Mouse (Mus musculus): Measurements from ENCODE around the gene Bach1.

The Bach1 gene

DNA sequence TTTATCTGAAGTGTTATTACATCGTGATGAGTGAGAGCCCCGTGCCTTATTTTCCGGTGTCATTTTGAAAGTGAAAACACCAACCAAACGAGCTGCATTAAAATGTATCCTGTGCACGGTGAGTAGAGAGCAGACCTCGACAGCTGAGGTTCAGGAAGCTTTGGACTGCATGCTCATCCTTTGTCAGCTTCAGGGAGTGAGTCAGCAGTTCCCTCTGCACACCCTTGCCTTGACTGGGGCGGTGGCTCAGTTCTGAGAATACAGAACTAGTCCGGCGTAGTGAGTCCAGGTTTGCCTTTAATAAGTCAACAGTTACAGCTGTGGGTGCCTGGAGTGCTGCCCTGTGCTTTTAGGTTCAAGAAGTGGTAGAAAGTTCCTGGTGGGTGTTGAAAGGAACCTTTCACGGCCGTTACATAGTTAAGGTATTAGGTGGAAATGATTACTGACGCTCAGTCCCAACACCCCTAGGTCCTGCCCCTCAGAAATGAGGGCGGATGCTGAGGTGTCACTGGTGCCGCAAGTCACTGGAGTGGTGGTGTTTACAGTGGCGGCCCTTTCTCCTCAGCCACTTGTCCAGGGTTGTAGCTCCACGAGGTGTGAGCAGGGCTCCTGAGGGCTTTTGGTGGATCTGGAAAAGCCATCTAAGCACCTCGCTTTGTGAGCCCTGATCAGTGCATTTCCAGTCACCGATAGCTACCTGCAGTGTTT lies 14.4 kb downstream of the Bach1 start:
- DNase-seq (ENCODE audit: low spot score): no peak

DNA sequence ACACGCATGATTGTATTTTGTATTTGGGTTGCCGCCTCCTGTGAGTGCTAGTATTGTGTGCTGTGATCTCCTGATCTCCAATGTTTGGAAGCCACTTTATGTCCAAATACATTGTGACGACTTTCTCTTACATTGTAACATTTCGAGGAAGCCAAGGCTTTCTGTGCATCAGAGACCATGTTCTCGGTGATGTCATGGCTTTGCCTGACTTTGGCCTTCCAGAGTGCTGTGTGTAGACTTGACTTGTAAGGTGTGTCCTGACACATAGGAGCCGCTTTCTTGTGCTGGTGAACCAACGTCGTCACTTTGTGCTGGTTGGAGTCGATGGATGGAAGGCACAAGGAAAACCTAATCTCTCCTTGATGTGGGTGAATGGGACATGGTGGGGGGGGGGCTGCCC lies 15.8 kb downstream of the Bach1 start:
- DNase-seq (ENCODE audit: low spot score): no peak

DNA sequence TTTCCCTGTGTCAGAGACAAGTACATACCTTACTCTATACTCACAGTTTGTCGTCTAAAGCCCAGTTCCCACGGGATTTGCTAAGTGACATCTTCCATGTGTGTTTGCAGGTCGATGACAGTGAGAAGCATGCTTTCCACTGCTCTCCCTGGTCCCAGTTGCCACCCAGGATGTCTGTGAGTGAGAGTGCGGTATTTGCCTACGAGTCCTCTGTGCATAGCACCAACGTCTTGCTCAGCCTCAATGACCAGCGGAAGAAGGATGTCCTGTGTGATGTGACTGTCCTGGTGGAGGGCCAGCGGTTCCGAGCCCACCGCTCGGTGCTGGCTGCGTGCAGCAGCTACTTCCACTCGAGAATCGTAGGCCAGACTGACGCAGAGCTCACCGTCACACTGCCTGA lies 16.5 kb downstream of the Bach1 start:
- no peak for DNase-seq (ENCODE audit: low spot score)

DNA sequence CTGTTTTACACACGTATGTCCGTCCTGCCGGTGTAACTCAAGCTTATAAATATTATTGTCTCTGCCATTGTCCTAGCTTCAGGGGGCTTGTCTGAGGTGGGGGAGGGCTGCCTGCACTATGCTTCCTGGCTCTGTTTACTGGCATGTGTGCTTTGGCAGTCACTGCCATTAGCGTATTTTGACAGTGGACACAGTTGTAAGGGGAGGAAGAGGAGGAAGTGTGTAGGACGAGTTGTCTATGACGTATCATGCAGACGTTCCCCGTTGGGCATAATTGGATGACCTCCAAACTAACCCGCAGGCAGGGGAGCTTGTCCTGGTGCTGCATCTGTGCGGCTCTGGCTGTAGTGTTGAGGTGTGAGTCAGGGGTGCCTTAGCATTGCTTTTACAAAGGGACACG lies 17.5 kb downstream of the Bach1 start:
- DNase-seq (ENCODE audit: low spot score): no peak

DNA sequence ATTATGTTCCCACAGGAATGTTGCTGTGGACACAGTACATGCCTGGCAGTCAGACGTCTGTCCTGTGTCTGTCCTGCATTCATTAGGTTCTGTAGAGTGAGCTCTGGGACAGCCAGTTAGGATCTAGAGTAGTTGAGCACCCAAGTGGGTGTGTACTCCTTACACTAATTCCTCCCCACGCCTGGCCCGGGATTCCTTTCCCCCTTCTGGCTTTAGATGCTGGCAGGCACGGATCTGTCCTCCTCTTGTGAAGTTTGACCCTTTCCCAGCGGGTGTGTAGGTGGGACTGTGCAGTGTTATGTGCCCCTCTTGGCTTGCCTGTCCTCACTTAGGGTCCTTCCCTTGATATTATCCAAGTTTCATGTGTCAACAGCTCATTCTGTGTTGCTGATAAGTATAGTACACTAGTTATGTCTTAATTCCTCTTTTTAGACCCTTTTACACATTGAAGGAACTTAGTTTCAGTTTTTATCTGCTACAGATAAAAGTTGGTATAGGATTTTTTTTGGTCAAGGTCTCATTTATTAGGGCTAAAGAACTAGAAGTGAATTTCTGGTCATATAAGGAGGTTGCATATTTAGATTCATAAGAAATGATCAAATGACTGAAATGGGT lies 18.4 kb downstream of the Bach1 start:
- DNase-seq (ENCODE audit: low spot score): no peak

DNA sequence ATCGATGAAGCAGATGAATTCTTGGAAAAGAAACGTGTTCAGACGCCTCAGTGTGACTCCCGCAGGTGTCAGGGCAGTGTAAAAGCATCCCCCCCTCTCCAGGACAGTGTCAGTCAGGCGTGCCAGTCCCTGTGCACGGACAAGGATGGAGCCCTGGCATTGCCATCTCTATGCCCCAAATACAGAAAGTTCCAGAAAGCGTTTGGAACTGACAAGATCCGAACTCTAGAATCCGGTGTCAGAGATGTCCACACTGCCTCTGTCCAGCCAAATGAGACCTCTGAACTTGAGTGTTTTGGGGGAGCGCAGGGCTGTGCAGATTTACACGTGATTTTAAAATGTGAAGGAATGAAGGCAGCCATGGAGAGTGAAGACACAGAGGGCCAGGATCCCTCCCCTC lies 20.3 kb downstream of the Bach1 start:
- no peak for DNase-seq (ENCODE audit: low spot score)

DNA sequence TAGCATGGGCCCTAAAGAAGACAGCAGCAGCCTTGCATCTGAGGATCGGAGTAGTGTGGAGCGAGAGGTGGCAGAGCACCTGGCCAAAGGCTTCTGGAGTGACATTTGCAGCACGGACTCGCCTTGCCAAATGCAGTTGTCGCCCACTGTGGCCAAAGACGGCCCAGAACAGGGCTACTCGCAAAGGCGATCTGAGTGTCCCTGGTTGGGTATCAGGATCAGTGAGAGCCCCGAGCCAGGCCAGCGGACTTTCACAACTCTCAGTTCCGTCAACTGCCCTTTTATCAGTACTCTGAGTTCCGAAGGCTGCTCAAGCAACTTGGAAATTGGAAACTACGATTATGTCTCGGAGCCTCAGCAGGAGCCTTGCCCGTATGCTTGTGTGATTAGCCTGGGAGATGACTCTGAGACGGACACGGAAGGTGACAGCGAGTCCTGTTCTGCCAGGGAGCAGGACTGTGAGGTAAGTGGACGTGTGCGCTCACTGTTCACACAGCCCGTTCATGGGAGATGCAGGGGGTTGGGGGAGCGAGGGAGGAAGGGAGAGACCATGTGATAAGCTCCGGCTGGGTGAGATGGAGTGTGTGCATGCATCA lies 21.0 kb downstream of the Bach1 start:
- DNase-seq (ENCODE audit: low spot score): no peak

DNA sequence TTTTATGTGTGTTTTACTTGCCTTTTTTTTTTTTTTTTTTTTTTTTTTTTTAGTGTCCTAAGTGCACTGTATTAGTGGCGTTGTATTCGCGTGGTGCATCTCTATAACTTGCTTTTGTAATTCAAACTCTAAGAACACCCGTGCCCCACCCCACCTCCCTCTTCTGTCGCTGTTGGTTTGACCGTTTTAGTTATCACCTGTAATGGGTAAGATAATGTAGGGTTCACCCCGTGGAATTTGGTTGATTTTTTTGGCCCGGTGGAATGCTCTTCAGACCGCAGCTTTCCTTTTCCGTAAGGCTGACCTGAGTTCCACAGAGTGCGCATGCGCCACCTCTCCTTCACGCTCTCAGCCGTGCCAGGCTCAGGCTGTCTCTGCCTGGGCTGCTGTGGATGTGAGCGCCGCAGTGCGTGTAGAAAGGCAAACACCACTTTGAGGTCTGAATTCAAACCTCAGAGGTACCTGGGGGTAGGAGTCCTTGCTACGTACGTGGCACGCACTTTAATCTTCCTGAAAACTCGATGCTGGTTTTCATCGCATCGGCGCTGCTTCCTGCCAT lies 22.2 kb downstream of the Bach1 start:
- DNase-seq (ENCODE audit: low spot score): no peak

DNA sequence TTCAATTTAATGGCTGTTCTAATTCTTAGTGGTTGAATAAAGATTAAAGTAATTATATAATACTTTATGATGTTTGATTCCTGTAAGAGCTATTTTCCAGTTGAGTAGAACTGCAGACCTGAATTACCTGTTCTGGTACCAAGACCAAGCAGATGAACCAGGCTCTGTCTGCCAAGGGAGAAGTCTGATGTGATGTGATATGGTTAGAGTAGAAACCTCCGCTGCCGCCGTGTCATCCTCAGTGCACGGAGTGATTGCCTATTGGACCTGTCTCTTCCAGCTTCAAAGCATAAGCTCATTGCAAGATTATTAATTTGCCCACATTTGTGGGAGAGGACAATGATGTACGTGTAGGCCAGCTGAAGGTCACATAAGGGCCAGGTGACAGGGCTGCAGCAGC lies 24.1 kb downstream of the Bach1 start:
- DNase-seq (ENCODE audit: low spot score): no peak

DNA sequence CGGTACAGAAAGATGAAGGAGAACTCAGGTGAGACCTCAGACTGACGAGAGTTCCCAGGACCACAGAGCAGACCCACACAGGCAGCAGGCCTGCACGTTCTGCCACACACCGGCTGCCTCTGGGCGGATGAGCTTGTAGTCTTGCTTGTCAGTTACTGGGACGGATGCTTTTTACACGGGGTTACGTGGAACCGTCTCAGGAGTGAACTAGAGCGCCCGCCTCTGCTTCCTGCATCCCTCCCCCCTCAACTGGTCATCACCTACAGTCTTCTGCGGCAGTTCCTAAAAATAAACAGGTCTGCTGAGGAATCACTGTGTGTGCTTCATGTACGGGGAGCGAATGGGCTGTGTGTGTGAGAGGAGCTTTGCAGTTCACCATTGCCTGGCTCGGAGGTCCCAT lies 24.7 kb downstream of the Bach1 start:
- no peak for DNase-seq (ENCODE audit: low spot score)

DNA sequence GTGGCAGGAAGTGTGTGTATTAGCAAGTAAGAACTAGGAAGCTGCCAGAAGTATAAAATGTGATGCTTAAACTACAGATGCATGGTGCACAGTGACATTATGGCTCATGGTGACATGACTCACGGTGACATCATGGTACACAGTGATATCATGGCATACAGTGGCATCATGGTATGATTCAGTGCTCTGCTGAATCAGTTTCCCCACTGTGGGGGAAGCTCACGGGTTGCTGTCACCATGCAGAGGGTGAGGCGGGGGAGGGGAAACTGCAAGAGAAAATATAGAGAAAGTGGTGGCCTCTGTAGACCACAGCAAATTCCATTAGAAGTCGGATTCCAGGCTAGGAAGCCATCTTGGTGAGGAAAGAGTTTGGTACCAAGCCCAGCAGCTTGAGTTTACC lies 26.1 kb downstream of the Bach1 start:
- no peak for DNase-seq (ENCODE audit: low spot score)

DNA sequence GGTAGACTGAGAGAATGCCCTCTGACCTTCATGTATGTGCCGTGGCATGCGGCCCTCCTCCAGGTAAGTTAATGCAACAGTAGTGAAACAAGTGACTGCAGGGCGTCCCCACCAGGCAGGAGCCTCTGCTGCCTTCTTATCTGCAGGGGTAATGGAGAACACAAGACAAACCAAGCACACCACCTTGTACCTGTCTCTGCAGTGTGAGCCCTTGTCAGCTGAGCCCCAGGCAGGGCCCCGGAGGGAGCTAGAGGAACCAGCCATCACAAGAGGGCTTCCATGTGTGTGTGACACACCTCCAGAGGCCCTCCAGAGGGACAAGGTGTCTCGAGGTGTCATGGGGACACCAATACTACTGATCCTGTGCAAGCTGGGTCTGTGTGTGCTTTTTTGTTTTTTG lies 26.5 kb downstream of the Bach1 start:
- no peak for DNase-seq (ENCODE audit: low spot score)

DNA sequence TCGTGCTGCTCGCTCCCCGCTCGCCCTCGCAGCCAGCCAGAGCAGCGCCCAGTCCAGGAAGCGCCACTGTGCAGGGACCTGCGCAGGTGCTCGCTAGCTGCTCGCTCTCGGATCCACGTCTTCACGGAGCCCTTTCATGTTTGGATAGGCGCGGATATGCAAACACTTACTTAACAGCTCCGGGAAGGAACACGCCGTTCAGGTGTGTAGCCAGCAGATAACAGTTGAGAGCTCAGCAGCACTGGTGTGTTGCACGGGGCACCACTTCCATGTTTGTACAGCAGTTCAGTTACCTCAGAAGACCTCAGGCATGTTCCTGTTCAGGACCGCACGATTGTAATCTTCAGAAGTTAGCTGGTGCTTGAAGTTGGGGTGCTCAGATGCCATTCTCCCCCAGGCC lies 27.2 kb downstream of the Bach1 start:
- DNase-seq (ENCODE audit: low spot score): no peak

DNA sequence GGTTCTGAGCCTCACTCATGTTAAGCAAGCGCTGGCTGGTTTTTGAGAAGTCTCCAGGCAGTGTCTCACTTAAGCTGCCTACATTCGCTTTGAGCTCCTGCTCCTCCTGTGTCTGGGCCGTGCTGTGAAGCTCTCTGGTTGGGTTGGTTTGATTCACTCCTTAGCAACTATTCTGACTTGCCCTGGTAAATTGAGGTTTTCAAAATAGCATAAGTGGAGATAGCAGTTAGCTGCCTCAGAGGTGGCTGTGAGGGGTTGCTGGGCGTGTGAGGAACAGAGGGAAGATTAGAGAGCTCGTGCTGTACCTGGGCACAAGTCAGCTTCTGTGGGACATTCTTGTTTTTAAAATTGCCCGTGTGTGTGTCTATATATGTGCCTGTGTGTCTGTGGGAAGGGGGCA lies 27.6 kb downstream of the Bach1 start:
- DNase-seq (ENCODE audit: low spot score): no peak

DNA sequence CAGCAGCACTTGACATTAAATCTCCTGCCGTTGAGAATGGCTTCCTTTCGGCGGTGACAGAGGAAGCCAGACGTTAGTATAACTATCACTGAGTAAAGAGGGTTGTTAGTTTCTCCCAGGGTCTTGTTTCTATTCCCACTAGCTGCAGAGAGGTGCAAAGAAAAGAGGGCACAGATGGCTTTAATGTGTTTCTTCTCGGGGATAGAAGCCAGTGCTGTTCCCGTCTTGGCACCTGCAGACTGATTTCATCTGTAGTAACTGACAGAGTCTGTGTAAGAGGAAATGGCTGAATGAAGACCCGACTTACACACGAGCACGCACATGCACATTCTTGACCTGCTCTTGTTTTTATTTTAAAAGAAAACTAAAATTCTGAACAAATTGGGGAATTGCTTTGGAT lies 28.5 kb downstream of the Bach1 start:
- DNase-seq (ENCODE audit: low spot score): no peak

DNA sequence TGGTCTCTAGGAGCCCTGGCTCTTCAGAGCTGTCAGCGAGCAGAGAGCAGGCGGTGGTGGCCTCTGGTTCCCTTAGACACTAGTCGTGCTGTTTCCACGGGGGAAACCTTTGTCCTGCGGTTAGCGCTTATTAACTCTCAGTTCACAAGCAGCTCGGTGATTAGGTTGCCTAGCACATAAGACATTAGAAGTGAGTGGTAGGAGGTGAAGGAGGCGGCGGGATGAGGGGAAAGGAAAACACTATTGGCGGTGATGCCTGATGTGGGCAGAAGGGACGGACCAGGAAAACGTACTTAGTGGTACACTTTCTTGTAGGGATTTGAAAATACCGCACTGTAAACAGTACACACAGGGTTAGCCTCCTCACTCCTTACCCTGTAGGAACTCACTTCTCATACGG lies 29.2 kb downstream of the Bach1 start:
- DNase-seq (ENCODE audit: low spot score): no peak

DNA sequence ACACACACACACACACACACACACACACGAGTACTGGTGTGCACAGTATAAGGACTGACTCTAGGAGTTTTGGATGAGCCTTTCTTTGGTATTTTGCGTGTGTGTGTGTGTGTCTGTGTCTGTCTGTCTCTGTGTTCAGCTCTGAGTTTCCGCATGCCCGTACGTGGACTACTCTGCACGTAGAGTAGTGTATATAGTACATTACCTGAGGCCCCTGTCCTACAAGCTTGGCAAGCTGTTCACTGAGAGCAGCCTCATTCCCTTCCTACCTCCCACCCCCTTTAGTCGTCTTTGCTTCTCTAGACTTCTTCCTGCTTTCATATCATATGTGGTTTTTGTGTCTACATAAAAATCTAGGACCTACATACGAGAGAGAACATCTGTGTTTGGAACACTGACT lies 30.0 kb downstream of the Bach1 start:
- no peak for DNase-seq (ENCODE audit: low spot score)

DNA sequence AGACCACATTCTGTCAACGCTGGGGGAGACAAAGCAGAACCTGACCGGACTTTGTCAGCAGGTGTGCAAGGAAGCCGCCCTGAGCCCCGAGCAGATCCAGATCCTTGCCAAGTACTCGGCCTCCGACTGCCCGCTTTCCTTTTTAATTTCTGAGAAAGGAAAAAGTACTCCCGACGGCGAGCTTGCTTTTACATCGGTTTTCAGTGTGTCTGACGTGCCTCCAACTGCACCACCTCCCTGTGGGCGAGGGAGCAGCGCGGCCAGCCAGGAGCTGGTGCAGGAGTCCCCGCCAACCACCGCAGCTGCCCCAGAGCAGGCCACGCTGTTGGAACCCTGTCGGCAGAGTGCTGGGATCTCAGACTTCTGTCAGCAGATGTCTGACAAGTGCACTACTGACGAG lies 30.7 kb downstream of the Bach1 start:
- no peak for DNase-seq (ENCODE audit: low spot score)

DNA sequence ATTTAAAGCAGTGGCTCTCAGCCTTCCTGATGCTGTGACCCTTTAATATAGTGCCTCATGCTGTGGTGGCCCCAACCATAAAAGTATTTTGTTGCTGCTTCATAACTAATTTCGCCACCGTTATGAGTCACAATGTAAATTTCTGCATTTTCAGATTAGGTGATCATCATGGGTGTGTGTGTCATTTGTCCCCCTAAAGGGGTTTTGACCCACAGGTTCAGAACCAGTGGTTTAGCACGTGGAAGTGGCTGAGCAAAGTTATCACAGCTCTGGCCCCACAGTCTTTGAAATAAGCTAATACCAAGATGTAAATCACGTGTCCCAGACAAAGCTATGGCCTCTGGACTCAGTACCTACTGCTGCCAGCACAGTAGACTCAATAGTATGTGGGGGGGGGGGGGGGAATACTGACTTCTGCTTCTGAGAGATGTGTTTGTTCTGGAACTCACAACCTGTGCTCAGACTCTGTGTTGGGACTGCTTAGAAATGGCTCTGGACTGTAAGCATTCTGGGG lies 36.2 kb downstream of the Bach1 start:
- DNase-seq (ENCODE audit: low spot score): no peak

DNA sequence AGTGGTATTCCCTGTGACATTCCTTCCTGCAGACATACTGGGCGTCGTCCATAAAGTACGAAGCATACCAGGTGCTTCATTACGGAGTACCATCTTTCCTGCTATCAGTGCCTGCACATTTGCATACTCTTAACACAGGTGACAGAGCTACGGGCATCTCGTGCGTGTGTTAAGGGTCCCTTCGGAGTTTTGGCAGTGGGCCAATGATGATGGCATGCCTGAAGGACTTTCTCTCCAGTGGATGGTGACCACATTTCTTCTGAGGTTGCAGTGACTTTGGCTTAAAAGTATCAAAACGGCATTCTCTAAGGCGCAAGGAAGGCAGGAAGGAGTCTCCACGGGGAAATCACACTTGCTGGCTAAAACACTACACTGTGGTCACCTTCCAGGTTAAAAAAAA lies 37.4 kb downstream of the Bach1 start:
- DNase-seq (ENCODE audit: low spot score): no peak

DNA sequence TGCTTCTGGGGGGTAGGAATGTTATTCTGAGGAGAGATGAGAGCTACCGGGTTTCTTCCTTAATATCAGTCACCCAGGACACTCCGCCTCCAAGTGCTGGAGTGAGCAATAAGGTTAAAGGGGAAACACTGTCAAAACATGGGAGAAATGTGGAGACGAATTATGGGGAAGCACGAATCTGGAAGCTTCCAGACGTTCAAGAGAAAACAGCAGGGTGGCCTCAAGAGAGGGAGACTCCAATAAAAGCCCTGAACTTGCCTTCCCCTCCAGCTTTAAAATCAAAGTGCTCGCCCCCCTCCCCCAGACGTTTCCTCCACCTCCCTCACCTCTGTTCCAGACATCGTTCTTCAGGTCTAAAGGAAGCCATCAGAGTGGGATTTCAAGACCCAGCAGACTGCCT lies 38.6 kb downstream of the Bach1 start:
- no peak for DNase-seq (ENCODE audit: low spot score)

DNA sequence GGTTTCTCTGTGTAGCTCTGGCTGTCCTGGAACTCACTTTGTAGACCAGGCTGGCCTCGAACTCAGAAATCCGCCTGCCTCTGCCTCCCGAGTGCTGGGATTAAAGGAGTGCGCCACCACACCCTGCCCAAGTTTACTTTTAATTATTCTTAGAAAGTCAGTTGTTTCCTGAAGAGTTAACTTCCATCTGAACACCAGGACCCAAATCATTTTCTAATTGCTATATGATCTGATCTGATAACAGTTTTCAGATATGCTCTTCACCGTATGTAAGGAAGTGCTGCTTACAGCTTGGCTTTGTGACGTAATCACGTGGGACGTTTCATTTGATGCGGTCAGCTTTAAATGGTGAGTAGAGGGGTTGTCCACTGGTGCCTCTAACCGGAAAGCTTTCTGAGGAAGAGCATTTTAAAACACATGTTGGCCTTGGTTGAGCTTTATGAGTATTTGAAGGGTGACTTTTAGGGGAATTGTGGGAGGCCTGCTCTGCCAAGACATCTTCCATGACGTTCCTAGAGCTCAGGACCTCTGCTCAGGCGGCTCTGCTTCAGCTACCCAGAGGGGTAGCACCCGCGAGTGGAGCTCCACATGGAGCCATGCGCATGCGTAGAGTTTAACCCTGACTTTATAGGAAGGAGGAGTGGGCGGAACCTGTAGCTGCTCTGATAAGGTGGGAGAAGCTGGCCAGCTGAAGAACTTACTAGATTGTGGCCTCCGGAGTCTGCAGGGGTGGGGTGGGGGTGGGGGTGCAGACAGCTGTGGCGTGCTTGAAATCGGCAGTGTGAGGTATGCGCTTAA lies 39.3 kb downstream of the Bach1 start:
- DNase-seq (ENCODE audit: low spot score): no peak
